Mouse (Mus musculus) T-helper 1 cell (primary cell): ENCODE measurements around the gene Ptch1.

Experiments
- in situ Hi-C: fragments of 300-600 bp; cut with MboI, MseI; formaldehyde crosslinking; loops from one replicate; pipeline ENCODE4 v1.15.1; 2025; ENCODE audit warnings: high pct_unique_total_duplicates

The Ptch1 gene

DNA sequence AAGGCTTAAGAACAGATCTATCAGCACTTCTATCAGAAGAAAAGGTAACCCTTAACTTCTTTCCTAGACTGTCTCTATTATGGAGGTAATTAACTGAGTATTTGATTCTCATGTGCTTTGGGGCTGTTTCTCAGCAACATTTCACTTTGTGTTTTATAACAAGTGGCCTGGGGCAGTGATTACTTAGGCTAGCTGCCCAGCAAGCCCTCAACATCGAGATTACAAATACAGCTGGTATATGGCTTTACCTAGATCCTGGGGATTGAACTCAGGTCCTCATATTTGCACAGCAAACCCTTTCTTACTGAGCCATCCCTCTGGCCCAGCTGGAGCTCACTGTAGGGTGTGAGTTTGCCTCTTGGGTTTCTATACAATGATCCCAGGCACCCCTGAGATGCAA, 67.0 kb downstream of the Ptch1 start:
- in situ Hi-C loops = no loop called here

DNA sequence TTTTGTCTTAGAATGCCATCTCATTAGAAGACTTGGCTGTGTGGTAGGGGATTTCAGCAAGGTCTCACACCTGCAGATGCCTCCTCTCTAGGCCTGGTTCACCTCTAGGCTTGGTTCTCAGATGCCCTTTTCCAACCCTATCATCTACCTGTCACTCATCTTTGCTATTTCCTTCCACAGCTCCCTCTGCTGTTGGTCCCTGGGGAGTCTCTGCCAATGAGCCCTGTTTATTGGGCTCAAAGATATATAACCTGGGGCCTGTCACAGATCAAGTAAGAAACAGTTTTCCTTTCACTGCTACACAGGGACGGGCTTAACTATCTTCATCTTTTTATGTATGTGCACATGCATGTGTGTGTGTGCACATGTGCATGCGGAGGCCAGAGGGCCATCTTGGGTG, 71.0 kb downstream of the Ptch1 start:
- in situ Hi-C loops = no loop called here

DNA sequence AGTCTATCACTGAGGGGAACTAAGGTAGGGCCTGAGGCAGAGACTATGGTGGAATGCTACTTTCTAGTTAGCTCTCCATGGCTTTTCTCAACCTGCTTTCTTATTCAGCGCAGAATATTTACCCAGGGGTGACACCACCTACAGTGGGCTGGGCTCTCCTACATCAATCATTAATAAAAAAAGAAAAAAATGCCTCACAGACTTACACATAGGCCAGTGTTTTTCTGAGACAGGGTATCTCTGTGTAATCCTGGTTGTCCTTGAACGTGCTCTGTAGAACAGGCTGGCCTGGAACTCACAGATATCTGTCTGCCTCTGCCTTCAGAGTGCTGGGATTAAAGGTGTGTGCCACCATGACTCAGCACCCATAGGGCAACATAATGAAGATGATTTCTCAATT, 73.9 kb downstream of the Ptch1 start:
- in situ Hi-C loops = no loop called here

DNA sequence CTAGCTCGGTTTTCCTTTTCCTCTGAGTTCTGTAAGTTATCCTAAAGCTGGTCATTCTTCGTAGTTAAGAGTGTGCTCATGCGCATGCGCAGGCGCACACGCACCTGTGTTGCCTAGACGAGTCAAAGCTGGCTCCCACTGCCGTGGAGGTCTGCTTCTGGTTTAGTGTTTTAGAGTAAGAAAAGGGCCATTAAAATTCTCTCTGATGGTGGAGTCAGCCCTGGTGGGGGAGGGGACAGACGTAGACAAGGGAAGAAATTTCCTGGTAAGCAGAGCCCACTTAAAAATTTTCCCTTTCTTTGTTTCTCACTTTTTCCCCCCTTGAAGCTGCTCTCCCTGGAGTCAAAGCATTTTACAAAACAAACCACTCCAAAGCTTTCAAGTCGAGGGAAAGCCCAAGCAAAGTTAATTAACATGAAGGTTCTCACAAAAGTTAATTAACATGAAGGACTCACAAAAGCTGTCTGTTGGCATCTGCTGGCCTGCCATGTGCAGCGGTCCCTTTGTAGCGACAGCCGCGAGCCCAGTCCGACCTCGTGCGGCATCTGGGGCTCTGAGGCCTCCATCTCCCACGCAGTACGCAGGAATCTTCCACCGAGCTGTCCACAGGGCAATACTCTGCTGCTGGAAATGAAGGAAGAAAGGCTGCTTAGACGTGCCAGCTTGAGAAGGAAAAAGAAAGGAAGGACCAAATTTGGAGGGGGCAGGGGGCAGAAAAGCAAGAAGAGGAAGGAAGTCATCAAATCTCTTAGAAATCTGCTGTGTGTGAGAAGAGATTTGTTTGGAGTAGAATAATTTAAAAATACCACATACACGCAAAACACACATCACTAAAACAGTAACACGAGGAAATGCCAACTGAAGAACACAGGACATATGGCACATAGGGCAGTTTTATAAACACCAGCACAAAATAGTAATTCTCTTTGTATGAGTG, 76.5 kb downstream of the Ptch1 start, which contains the start of gene Fancc:
Gene Fancc, minus strand, starts transcription at position 633 of the 937 bp plus-strand sequence.
- in situ Hi-C loops = no loop called here

DNA sequence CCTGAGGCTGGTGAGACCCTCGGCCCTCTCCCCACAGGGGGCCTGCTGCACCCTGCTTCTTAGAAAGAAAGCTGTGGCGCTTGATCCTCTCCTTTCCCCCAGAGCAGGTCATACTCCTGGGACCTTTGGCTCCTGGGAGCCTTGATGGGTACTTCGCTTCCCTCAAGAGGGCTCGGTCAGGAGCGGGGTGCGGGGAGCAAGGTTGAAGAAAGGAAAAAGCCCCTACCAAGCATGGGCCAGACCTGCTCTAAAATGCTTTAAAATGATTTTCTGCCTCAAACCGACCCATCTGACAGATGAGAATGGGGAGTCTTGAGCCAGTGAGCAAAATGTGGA, 85.7 kb downstream of the Ptch1 start:
- in situ Hi-C loops = no loop called here

DNA sequence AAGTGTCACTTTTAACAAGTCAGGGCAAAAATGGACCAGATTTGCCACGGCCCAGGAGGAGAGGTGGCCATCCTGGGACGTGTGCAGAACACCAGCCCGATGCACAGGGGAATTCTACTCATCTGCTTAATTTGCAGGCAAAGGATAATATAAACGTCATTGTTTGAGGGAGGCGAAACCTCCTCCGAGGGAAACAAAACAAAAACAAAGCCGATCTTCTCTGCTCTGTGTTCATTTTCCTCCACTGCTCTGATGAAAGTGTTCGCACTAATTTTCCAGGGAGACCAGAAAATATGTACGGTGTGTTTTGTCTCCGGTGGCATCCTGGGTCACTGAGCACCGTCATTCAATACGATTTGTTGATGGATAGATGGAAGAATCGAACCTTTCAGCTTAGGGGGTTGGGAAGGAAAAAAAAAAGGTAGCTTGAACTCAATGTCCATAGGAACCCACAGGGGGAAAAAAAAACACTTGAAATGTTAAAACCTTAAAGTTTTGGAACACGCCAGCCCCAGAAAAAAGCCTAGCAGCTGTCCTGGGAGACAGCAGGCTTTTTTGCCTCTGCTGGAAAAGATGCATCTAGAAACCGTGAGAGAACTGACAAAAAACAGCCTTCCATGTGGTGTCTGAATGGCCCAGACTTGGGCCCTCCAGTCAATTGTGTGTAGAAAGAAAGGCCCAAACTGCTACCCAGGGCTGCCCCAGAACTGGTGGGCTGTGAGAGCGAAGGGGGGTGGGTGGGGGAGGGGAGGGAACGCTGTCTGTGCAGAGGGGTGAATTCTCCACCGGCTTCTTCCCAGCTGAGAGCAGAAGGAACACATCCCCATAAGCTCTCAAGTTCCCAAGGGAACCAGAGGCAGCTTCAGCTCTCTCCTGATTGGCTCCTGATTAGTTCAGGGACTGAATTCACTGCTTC, 86.3 kb downstream of the Ptch1 start:
- in situ Hi-C loops = no loop called here

DNA sequence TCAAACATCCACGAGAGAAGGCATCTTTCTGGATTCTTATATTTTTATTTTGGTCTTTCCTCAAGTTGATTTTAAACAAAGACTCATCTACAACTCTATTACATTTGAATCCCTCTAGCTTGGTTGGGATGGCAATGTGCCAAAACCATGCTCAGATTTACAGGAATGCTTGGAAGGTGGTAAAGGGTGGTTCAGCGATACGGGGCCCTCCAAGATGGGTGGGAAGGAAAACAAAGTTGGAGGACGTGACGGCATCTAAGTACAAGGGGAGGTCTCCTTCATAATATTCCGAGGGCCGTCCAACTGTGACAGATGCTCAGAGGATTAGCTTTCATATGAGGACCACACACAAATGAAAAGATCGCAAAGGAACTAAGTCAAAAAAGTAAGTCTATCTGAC, 98.0 kb downstream of the Ptch1 start:
- in situ Hi-C loops = no loop called here
